Mouse (Mus musculus): ENCODE results near the gene Col5a1.

DNA sequence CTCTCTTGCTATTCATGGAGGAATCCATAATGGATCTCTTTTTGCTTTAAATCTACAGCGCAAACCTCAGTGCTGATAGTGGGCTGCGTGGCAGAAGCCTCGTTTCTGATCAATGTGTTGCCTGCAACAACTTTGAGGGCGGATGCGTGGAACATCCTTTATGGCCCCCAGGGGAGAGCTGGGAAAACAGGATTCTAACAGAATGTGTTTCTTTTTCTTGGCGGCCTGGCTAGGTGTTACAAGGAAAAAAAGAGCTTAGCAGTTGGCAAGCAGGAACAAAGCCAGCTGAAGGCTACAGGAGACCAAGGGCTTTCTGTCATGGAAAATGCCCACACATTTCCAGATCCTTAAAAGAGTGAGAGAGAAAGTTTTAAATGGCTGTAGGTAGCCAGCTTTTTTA lies 180.9 kb downstream of the Col5a1 start:
- no peak for TF ChIP-seq CTCF (IDR thresholded peaks at IDR 0.05; ENCODE audit: borderline replicate concordance, control insufficient read depth, extremely low read depth, insufficient read depth, low read length, poor library complexity)
- TF ChIP-seq POLR2A (IDR thresholded peaks at IDR 0.05; ENCODE audit: control insufficient read depth, extremely low read depth, insufficient read depth, low read length, poor library complexity), result no peak

Data from thymus, adult 2 months (tissue).